Mouse (Mus musculus): ENCODE results near the gene Efemp2.

- no peak for TF ChIP-seq MYOD1 (IDR thresholded peaks at IDR 0.05; ENCODE audit: control insufficient read depth in 1 of 3, insufficient read length in 2 of 3, low read depth in 2 of 3)
- peak; percentile 44 for TF ChIP-seq POLR2A (IDR thresholded peaks at IDR 0.05; ENCODE audit: insufficient read length, low read depth)
- no peak for TF ChIP-seq MAX (IDR thresholded peaks at IDR 0.05; ENCODE audit: low read depth)
- TF ChIP-seq POLR2AphosphoS2 (IDR thresholded peaks at IDR 0.05; ENCODE audit: insufficient read length, low read depth) = peak; percentile 62
- TF ChIP-seq TCF12 (IDR thresholded peaks at IDR 0.05; ENCODE audit: insufficient read depth, poor library complexity, severe bottlenecking) = no peak
- TF ChIP-seq REST (IDR thresholded peaks at IDR 0.05; ENCODE audit: insufficient read depth, insufficient read length) = no peak
- TF ChIP-seq MYOG (IDR thresholded peaks at IDR 0.05; ENCODE audit: control insufficient read depth in 1 of 3, insufficient read depth in 1 of 3, insufficient read length in 2 of 3, low read depth in 2 of 3) = no peak
These were observed 22.3 kb downstream of the Efemp2 start for GRCm38 (mm10) chr19:5496052-5496370.

Measured in myocyte (in vitro differentiated cells).